Mouse (Mus musculus): ENCODE measurements at regions not wholly inside any gene's neighbourhood (a gene's known extent, or its start where the extent isn't known, plus 50 kb on each side); places are given as distances from the start of the nearest gene placed in this dataset.

GRCm38 (mm10) chr13:84064291-84064940 is 157.7 kb upstream of the Tmem161b start:
- H3K36me3 ChIP-seq (ENCODE audit: control insufficient read depth, insufficient read depth, low read length, poor library complexity, severe bottlenecking): no peaks in the 10 kb centered on the region
- no peaks in the 10 kb centered on the region for H3K27me3 ChIP-seq (ENCODE audit: control insufficient read depth, insufficient read depth, low read length, poor library complexity, severe bottlenecking)
- no peak for DNase-seq (ENCODE audit: low read depth, low spot score)

GRCm38 (mm10) chr13:84065256-84065898 is 156.7 kb upstream of the Tmem161b start:
- Histone ChIP-seq H3K36me3 (ENCODE audit: control insufficient read depth, insufficient read depth, low read length, poor library complexity, severe bottlenecking) (no peaks in the 10 kb centered on the region), H3K27me3 (ENCODE audit: control insufficient read depth, insufficient read depth, low read length, poor library complexity, severe bottlenecking) (no peaks in the 10 kb centered on the region)
- DNase-seq (ENCODE audit: low read depth, low spot score): no peak

- Histone ChIP-seq H3K27me3 (ENCODE audit: control insufficient read depth, insufficient read depth, low read length, poor library complexity, severe bottlenecking) (no peaks in the 10 kb centered on the region), H3K36me3 (ENCODE audit: control insufficient read depth, insufficient read depth, low read length, poor library complexity, severe bottlenecking) (no peaks in the 10 kb centered on the region)
- DNase-seq (ENCODE audit: low read depth, low spot score): no peak
Observed at GRCm38 (mm10) chr13:84066211-84066959, 155.7 kb upstream of the Tmem161b start.

- DNase-seq (ENCODE audit: low read depth, low spot score): no peak
- Histone ChIP-seq H3K27me3 (ENCODE audit: control insufficient read depth, insufficient read depth, low read length, poor library complexity, severe bottlenecking) (no peaks in the 10 kb centered on the region), H3K36me3 (ENCODE audit: control insufficient read depth, insufficient read depth, low read length, poor library complexity, severe bottlenecking) (no peaks in the 10 kb centered on the region)
Observed at GRCm38 (mm10) chr13:84066960-84067665, 155.0 kb upstream of the Tmem161b start.

GRCm38 (mm10) chr13:84068365-84068764 is 153.7 kb upstream of the Tmem161b start:
- Histone ChIP-seq H3K36me3 (ENCODE audit: control insufficient read depth, insufficient read depth, low read length, poor library complexity, severe bottlenecking) (no peaks in the 10 kb centered on the region), H3K27me3 (ENCODE audit: control insufficient read depth, insufficient read depth, low read length, poor library complexity, severe bottlenecking) (no peaks in the 10 kb centered on the region)
- no peak for DNase-seq (ENCODE audit: low read depth, low spot score)

Measured in splenic B cell, adult 2 months (primary cell).